Mouse (Mus musculus) midbrain, postnatal 0 days (tissue): ENCODE data around the gene Tomm34. TPM values are rescaled to one million over a fixed set of nuclear protein-coding genes. Genes with fewer than 3 reads are reported as not detected.
A peak's percentile ranks its signal among the peaks of the same experiment; 100 is the strongest.
"Not testable (repeated sequence)": the region's sequence is repeated elsewhere in the genome, so short reads cannot be mapped to it uniquely, and the experiment has no call there.

ENCODE experiments used
- ATAC-seq: fragments of 200-750 bp; cut with Nextera tagmentation; 2 replicates; pipeline ENCODE4 v1.8.0; 2017; ENCODE audit warnings: moderate number of reproducible peaks, mild to moderate bottlenecking, moderate TSS enrichment, moderate library complexity; ENCODE audit not compliant: low FRiP score
- DNase-seq: peaks from one replicate; pipeline ENCODE4 v3.0.0-alpha.2; 2015; ENCODE audit warnings: low spot score
- H3K27ac ChIP-seq: fragments of 300-500 bp; sonication (generic); 2 replicates; pipeline ENCODE4 v1.5.1; 2014; ENCODE audit warnings: low read depth, mild to moderate bottlenecking, low read length, mixed read lengths
- H3K27me3 ChIP-seq: fragments of 300-500 bp; sonication (generic); 2 replicates; pipeline ENCODE4 v1.6.1; 2014; ENCODE audit warnings: low read length, control low read depth, mixed read lengths; ENCODE audit not compliant: insufficient read depth
- H3K36me3 ChIP-seq: fragments of 300-500 bp; sonication (generic); 2 replicates; pipeline ENCODE4 v1.6.1; 2014; ENCODE audit warnings: low read length, control low read depth, mixed read lengths; ENCODE audit not compliant: insufficient read depth
- H3K4me1 ChIP-seq: fragments of 300-500 bp; sonication (generic); 2 replicates; pipeline ENCODE4 v1.6.1; 2014; ENCODE audit warnings: mild to moderate bottlenecking, control low read depth, antibody characterized with exemption, low read length, mixed read lengths; ENCODE audit not compliant: insufficient read depth
- H3K4me2 ChIP-seq: fragments of 300-500 bp; sonication (generic); 2 replicates; pipeline ENCODE4 v1.6.1; 2014; ENCODE audit warnings: low read depth, mild to moderate bottlenecking, low read length, mixed read lengths; ENCODE audit not compliant: poor library complexity, severe bottlenecking
- H3K4me3 ChIP-seq: fragments of 300-500 bp; sonication (generic); 2 replicates; pipeline ENCODE4 v1.5.1; 2014; ENCODE audit warnings: low read depth, mild to moderate bottlenecking, low read length, moderate library complexity
- H3K9ac ChIP-seq: fragments of 300-500 bp; sonication (generic); replicated peaks from 2 replicates; pipeline ENCODE4 v1.6.1; 2014; ENCODE audit warnings: mild to moderate bottlenecking, low read length, moderate library complexity, mixed read lengths; ENCODE audit not compliant: poor library complexity, severe bottlenecking
- H3K9me3 ChIP-seq: fragments of 300-500 bp; sonication (generic); 2 replicates; pipeline ENCODE4 v1.6.1; 2016; ENCODE audit warnings: low read length, control low read depth
- CTCF ChIP-seq: IDR thresholded peaks from 2 replicates; pipeline ENCODE4 v1.5.1; 2016; ENCODE audit warnings: antibody characterized with exemption, mild to moderate bottlenecking
- WGBS: fragments of 180-500 bp; shearing (Covaris S2); extraction: QIAGEN DNeasy Blood & Tissue Kit; methylation state at CpG from one replicate; pipeline ENCODE4 v1.1.7; 2014; 5-methylcytosine and 5-hydroxymethylcytosine counted together
- polyA plus RNA-seq: library from polyadenylated mRNA; unstranded; fragments of >200 nt; fragmentation: Nextera tagmentation; extraction: Ambion mirVana; gene quantifications from 2 replicates; pipeline ENCODE4 v1.2.1, GENCODE M21; 2015
- total RNA-seq: library from RNA; depleted of rRNA; stranded (reverse); fragments of >200 nt; gene quantifications from 2 replicates; pipeline ENCODE4 v1.2.3, GENCODE M21; 2014

The Tomm34 gene
- total and polyA plus RNA-seq, 2 experiments from 2014 or later, result 34.7 to 46.7 TPM

- ATAC-seq (peak; percentile 86), DNase-seq (peak; percentile 97)
- Histone ChIP-seq H3K4me3 (peak overlapping the region; percentile 96), H3K4me1 (no peaks in the 10 kb centered on the region; the same call in 1 of the 2 replicates), H3K9ac (peak overlapping the region; percentile 91), H3K27me3 (no peaks in the 10 kb centered on the region), H3K36me3 (no peaks in the 10 kb centered on the region), H3K9me3 (no peaks in the 10 kb centered on the region), H3K27ac (peak overlapping the region; percentile 71), H3K4me2 (peak overlapping the region; percentile 95)
- WGBS, result under 1% methylated on average over 48 of the region's 48 CpGs
- peak; percentile 91 for TF ChIP-seq CTCF
Measured at GRCm38 (mm10) chr2:164073918-164074578, 3.1 kb upstream of the Tomm34 start.

GRCm38 (mm10) chr2:164073120-164073519 lies 2.2 kb upstream of the Tomm34 start:
- H3K27me3 ChIP-seq, result no peaks in the 10 kb centered on the region
- ATAC-seq (no peak), DNase-seq (no peak)
- H3K4me3 ChIP-seq, result no peak overlapping the region
- H3K36me3 ChIP-seq, result no peaks in the 10 kb centered on the region
- H3K9ac ChIP-seq, result no peak overlapping the region
- H3K4me1 ChIP-seq, result no peaks in the 10 kb centered on the region; the same call in 1 of the 2 replicates
- TF ChIP-seq CTCF, result no peak
- WGBS, result 87% methylated on average over 7 of the region's 7 CpGs
- H3K9me3 ChIP-seq, result no peaks in the 10 kb centered on the region
- H3K4me2 ChIP-seq, result no peak overlapping the region
- no peak overlapping the region for H3K27ac ChIP-seq

GRCm38 (mm10) chr2:164072109-164072508 lies 1.1 kb upstream of the Tomm34 start:
- no peaks in the 10 kb centered on the region for H3K9me3 ChIP-seq
- TF ChIP-seq CTCF, result no peak

DNA sequence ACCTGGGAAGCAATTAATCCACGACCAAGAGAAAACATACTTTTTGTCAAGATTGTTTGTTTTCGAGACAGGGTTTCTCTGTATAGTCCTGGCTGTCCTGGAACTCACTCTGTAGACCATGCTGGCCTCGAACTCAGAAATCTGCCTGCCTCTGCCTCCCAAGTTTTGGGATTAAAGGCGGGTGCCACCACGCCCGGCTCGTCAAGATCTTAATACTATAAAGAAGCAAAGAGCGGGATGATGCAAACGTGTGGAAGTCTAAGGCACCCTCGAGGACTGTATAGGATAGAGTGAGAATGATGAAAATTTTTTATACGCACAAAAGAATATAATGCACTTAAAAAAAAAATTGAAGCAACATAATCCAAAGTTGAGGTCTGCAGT lies 460 bp upstream of the Tomm34 start:
- WGBS, result 77% methylated on average over 11 of the region's 11 CpGs
- H3K9me3 ChIP-seq, H3K4me1 ChIP-seq, DNase-seq, H3K27me3 ChIP-seq, ATAC-seq, H3K36me3 ChIP-seq: not testable (repeated sequence)
- peak overlapping the region; percentile 83; the same call in 1 of the 2 replicates for H3K27ac ChIP-seq
- peak overlapping the region; percentile 93 for H3K4me2 ChIP-seq
- peak overlapping the region; percentile 95 for H3K4me3 ChIP-seq
- H3K9ac ChIP-seq, result peak overlapping the region; percentile 94; the same call in 1 of the 2 replicates

More at GRCm38 (mm10) chr2:164072109-164072508, 1.1 kb upstream of the Tomm34 start:
- 69% methylated on average over 2 of the region's 2 CpGs for WGBS
- no peak for ATAC-seq
- Histone ChIP-seq H3K4me1 (no peaks in the 10 kb centered on the region; the same call in 1 of the 2 replicates), H3K4me2 (no peak overlapping the region), H3K27me3 (no peaks in the 10 kb centered on the region), H3K4me3 (no peak overlapping the region), H3K36me3 (no peaks in the 10 kb centered on the region), H3K9ac (no peak overlapping the region), H3K27ac (no peak overlapping the region)
- no peak for DNase-seq

DNA sequence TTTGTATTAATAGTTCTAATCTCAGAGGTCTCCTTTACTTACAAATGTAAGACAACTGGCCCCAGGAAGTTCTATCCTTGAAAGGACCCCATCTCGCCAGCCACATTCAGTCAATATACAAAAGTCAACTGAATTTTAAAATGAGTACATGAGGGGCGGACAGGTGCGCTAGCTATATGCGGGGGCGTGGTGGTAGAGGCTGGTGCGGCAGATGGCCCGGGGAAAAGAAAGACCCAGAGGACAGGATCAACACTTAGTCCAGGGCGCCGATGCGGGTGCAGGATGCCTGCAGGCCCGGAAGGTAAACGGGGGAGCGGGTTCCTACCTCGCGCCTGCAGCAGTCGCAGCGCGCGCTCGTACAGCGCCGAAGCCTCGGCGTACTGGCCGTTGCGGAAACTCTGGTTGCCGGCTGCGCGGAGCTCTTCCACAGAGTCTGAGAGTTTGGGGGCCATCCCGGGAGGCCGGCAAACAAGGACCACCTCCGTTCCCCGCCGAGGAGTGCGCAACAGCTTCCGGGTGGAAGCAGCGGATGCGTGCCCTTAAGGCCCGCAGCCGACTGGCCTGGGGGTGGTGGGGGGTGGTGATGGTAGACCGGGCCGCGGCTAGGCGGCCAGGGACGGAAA lies 716 bp downstream of the Tomm34 start, which contains the start of gene Stk4:
Gene Stk4, plus strand, starts transcription at position 181 of the 623 bp plus-strand sequence.
- ATAC-seq, result peak; percentile 64
- peaks cover 4% of the 10 kb centered on the region; the same call in 1 of the 2 replicates for H3K36me3 ChIP-seq
- peak; percentile 36 for DNase-seq
- peak within 1 kb of the TSS; percentile 95 for H3K4me3 ChIP-seq
- under 1% methylated on average over 45 of the region's 45 CpGs for WGBS
- H3K9me3 ChIP-seq, result no peaks in the 10 kb centered on the region
- peak within 1 kb of the TSS; percentile 93 for H3K4me2 ChIP-seq
- peak within 1 kb of the TSS; percentile 94 for H3K9ac ChIP-seq
- no peaks in the 10 kb centered on the region for H3K27me3 ChIP-seq
- TF ChIP-seq CTCF, result no peak
- H3K4me1 ChIP-seq, result no peaks in the 10 kb centered on the region; the same call in 1 of the 2 replicates
- peak within 1 kb of the TSS; percentile 83 for H3K27ac ChIP-seq
